Mouse (Mus musculus) T-helper 1 cell (primary cell): ENCODE results near the gene Oaf.

ENCODE experiments used
- in situ Hi-C: fragments of 300-600 bp; cut with MboI, MseI; formaldehyde crosslinking; loops from one replicate; pipeline ENCODE4 v1.15.1; 2025; ENCODE audit warnings: high pct_unique_total_duplicates

The Oaf gene

DNA sequence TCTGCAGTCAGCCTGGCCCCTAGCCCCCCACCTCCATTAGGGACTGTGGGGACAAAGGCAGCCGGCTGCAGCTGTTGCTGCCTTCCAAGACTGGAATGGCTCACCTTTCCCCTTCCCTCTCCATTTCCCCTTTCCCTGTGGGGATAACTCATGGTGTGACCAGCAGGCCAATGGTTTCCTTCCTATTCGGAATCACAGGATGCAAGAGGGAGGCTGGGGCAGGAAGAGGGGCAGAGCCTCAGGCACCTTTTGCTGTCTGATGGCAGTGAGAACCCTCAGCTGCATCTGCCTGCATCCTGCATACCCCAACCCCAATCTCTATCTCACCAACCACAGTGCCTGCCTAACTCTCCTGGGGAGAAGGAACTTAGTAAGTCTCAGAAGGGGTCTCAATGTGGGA is 14.2 kb downstream of the Oaf start:
- in situ Hi-C loops = no loop called here

DNA sequence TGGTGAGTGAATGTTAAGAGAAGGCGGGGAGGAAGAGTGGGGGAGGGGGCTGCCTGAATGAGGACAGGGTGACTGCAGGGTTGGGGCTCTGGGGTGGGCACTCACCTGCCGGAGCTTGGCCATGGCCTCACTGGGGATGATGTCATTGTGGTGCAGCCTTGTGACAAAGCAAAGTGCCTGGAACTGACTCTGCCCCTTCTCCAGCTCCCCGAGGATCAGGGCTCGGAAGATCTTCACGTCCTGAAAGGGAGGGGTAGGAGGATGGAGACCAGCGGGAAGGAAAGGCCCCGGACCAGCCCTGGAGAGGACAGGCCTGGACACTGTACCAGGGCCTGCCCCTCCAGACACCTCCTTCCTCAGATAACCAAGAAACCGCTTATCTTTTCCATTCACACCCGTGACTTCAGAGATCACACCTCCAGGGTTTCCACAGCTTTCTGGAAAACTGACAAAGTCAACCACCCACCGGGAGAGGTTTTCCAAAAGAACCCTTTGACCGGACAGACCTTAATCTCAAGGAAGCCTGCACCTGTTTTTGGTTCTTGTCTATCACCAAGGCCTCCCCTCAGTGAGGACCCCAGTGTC is 14.8 kb downstream of the Oaf start:
- in situ Hi-C loops = loop anchor here (5.0 kb wide), 1 partner anchor 62 kb away; no protein-coding TSS in a partner anchor

DNA sequence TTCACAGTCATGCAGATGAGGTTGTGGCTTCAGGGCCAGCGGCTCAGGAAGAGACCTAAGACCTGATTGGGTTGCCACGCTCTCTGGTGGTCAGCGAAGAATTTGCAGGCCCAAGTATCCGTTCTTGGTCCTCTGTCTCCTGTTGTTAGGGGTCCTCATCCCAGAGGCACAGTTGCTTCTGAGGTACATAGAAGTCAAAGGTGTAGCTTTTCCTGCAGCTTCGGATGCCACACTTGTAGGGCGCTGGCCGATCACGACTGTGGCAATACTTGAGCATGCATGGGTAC is 17.3 kb downstream of the Oaf start:
- in situ Hi-C loops = loop anchor here (5.0 kb wide), 1 partner anchor 65 kb away; no protein-coding TSS in a partner anchor

DNA sequence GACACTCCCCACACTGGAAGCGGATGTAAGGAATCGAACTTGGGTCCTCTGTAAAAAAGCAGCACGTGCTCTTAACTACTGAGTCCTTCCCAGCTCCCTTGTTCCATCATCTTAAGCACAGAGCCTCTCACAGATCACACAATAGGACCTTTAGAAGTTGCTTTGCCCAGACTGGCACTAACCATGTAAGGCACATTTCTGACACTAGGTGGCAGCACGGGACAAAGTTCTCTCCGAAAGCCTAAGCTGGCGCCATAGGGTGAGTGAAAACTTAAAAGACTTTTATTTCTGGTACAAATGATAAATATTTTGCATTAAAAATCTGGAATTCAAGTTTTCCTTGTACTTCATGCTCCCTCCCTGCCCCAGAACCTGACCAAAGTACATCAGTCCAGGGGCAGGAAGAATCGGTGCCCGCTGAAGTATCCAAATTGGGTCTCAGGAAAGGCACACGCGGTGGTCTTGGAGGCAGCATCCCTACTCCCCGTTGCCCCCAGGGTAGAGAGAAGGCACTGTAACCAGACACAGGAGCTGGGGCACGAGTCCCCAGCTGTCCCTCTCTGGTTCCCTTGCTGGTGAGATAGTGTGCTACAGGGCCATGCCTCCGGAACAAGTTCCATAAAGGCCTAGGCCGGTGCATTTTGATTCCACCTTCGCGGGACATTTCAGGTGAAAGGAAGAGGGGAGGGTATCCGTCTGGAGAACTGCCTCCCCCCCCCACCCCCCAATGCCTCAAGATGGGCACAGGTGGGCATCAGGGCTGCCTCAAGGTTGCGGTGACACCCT is 17.9 kb downstream of the Oaf start:
- in situ Hi-C loops = loop anchor here (5.0 kb wide), 1 partner anchor 65 kb away; no protein-coding TSS in a partner anchor

DNA sequence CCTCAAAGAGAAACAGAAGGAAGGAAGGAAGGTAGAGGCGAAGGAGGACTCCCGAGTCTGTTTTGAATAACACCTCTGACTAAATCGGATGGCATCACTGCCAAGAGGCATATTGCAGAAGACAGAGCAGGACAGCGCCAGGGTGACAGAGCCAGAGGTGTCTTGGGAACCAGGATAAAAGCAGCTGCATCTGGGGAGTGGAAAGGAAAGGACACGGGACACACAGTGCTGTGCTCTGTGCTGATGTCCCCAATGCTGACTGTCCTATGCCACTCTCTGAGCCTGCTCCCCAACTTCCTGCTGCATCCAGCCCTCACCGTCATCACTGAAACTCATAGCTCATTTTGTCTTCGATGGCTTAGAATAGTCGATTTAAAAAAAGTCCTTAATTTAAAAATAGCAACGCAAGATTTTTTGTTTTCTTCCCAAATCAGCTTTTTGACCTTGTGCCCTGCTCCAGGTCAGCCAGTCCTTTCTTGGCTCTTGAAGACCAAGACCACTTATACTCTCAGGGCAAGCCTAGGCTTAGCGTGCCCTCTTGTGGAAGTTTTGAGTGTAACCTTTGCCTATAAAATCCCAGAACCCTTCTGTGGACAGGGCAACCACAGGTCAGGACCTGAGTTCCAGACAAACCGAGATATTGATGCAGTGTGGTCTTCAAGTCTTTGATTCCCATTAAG is 28.8 kb downstream of the Oaf start:
- in situ Hi-C loops = no loop called here

DNA sequence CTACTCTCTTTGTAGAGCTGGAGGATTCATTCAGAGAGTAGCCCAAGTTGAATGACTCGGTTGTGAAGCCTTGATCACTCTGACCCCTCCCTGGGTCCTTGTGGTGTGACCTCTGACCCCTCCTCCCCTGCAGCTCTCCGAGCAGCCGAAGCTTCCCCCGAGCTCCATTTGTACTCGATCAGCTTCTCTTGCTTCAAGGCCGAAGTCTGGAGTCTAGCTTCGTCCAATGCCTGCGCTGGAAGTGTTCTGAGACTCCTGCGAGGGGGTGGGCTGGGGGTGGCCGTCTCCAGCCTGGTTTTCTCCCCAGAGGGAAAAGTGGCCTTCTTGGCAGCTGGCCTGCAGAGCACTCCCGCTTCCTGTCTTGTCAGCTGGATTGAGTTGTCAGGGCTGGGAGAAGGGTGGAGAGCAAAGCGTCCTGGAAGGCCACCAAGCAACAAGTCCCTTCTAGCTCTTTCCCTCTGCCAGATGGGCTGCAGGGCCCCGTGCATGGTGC is 29.5 kb downstream of the Oaf start, which contains the start of gene Pou2f3:
Gene Pou2f3 (minus strand): TSS at position 180 of the 493 bp plus-strand sequence.
- in situ Hi-C loops = no loop called here

DNA sequence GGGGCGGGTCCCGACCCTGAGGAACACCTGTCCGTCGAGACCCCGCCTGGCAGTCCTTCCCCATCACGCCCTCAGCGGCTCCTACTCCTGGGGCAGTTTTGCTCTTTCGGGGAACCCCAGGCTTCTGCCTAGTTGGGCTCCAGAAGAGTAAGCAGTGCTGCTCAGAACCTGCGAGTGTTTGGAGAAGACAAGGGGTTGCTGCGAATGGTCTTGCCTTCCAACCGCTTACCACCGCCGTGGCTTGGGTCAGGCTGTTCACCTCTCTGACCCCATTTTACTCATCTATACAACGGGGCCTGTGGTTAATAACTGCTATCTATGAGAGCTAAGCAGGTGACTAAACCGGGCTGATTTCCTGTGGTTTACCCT is 33.7 kb downstream of the Oaf start:
- in situ Hi-C loops = no loop called here

DNA sequence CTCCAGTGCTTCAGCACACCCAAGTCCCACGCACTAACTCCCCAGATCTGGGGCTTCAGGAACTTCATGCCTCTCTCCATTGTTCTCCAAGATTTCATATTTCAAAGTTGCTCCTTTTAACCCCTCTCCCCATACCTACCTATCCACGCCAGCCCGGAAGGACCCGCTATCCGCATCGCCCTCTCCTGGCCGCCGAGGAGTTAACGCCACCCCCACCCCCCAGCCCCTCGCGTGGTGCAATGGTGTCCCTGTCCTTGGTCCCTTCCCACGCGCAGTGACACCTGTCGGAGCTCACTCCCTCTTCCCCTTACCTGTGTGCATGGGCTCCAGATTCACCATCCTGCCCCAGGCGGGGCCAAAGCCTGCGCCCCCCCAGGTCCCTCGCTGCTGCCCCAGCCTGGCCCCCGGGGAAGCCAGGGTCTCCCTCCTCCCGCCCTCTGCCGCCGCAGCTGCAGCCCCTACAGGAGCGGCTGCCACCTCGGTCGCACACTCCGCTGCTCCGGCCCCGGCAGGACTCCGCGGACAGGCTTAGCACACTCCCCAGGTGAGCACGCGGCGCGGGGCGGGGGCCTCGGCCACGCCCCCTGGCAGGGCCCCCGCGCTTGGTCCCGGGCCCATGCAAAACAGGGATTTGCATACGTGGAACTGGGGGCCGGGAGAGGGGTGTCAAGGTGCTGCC is 34.2 kb downstream of the Oaf start:
- in situ Hi-C loops = no loop called here

DNA sequence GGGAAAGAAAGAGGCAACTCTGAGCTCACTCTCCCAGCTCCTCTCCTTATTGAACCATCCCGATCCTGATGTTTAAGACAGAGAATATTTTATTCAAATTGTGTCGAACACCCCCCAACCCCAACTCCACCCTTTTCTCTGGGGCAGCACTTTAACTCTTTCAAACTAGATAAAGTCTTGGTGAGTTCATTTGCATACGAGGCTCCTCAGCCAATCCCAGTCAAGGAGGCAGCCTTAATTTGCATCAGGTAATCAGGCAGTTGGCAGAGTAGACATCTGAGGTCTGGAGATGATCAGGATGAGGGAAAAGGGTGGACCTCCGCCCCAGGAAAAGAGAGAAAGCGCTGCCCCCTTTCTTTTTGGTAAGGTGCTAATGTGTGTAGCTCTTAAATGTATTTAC is 39.5 kb downstream of the Oaf start:
- in situ Hi-C loops = no loop called here

DNA sequence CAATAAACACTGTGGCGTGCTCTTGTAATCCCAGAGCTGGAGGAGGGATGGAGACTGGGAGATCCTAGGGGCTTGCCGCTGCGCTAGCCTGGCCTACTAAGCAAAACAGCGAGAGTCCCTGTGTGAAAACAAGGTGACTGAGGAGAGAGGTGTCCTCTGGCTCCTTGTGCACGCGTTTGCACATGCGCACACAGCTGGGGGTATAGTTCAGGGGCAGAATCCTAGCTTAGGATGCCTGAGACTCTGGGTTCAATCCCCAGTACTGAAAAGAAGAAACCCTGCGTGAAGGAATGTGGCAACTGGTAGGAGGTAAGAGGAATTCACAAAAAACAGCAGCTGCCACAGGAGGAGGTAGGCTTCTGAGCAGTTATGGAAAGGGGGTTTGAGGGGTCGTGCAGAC is 45.7 kb downstream of the Oaf start:
- in situ Hi-C loops = no loop called here

DNA sequence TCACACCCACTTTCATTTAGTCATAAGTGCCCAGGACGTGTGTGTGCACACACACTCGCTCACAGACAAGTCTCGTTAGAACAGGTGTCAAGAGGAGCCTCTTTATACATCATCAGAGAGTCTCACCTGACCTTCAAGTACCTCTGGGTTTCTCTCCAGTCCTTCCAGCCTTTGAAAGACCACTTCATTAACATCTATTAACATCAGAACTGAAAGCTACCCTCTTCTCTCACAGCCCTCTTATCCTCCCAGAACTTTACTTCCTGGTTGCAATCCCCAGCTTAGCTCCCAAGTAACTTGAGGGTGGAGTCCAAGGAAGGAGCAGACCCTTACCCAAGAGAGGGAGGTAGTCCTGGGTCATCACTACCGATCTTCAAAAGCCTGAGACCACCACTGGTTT is 48.1 kb downstream of the Oaf start:
- in situ Hi-C loops = no loop called here

DNA sequence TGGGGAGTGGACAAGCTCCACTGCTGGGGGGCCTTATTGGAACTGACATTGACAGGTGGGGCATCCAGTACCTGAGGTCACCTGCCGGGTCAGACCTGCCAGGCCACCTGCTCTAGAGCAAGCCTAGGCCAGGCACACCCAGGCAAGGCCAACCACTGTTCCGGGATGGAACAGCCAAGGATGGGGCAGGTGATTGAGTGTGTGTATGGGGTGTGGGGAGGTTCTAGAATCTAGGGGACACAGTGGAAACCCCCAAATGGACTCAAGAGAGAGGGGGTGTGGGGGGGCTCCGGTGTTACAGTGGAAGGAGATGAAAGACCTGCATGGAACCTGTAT is 50.7 kb downstream of the Oaf start:
- in situ Hi-C loops = no loop called here

DNA sequence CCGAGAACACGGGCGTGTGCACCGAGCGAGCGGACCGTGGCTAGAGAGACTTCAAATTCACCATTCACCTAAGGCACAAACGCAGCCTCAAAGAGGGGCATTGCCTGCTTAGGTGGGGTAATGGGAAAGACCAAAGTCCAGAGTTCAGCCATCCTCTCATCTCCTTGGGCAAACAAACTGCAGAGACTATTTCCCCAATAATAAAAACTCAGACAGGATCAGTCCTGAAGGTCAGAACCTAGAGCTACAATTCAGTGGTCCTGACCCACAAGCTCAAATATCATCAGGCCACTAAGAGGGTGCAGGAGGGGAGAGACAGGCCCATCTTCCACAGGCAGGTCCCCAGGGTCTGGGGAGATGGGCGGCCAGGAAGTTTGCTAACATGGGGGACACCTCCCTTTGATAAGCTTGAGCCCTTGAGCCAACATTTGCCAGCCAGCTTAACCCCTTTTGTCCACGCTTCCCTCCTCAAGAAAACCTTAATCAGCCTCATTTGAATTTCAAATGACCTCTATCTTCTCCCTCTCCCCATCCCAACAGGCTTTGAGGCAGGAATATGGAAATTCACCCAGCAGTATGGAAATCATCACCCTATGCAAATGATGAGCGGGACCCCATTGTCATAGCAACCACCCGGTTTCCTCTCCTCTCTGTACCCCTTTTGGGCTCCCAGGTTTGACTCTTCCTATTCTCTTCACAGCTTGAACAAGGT is 51.2 kb downstream of the Oaf start:
- in situ Hi-C loops = no loop called here

DNA sequence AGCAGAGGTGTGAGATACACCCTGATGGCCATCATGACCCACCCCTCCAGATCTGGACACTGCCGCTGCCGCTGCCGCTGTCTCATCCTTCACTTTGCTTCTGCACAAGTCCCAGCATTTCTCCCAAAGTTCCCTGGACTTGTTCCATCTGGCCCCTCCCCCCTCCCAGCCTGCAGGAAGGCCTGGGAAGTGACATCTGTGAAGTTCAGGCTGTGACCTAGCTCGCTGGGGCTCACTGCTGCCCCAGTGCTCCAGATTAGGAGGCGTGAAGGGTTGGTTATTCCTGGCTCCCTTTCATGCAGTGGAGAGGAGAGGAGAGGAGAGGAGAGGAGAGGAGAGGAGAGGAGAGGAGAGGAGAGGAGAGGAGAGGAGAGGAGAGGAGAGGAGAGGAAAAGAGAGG is 60.1 kb downstream of the Oaf start:
- in situ Hi-C loops = no loop called here

DNA sequence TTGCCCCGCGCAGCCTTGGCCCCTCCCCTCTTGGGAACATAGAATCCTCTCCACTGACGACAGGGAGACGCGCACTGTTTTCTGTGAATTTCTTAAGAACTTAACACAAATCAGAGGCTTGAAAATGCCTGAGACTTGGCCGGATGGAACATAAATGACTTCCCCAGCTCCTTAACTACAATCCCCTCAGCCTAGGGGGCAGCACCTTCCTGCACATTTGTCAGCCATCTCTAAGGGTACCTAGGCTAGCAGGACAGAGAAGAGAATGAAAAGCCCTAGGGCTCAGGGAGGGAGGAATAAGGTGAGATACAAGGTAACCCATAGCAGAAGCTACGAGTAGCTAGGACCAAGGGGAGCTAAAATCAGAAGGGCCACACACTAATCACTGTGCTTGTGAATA is 61.5 kb downstream of the Oaf start:
- in situ Hi-C loops = no loop called here
